Mouse (Mus musculus) bone marrow, adult 2 months (tissue): ENCODE data around the gene Slc25a51.

Experiments used
- CTCF ChIP-seq: fragments of 200-500 bp; IDR thresholded peaks from 2 replicates; pipeline ENCODE4 v1.5.1; 2011; ENCODE audit warnings: low read length, control low read depth; ENCODE audit not compliant: control insufficient read depth, insufficient read depth
- POLR2A ChIP-seq: fragments of 200-500 bp; IDR thresholded peaks from 2 replicates; pipeline ENCODE4 v1.6.1; 2011; ENCODE audit warnings: low read depth, mild to moderate bottlenecking, control low read depth, low read length, borderline replicate concordance; ENCODE audit not compliant: control insufficient read depth

- TF ChIP-seq POLR2A, result no peak
- no peak for TF ChIP-seq CTCF
These were observed 38.6 kb upstream of the Slc25a51 start for GRCm38 (mm10) chr4:45447196-45447595.
